Mouse (Mus musculus): ENCODE results near the gene Atp13a2.

Gene Atp13a2

DNA sequence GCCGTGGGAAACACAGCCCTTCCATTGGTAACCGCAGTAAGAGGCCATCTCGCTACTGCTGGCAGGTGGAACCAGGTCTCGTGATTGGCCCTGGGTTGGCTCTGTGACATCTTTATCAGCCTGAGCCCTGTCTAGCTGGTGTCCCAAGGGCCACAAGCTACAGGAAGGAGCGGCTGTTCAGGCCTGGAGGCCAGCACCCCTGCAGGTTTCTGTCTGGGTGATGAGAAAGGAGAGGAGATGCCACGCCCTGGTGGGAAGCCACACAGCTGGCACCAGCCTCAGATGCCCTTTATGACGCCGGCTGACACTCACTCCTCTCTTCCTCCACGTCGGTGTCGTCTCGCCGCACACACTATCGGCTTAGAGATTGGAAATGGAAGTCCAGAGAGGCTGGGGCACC, 2.8 kb downstream of the Atp13a2 start:
- in situ Hi-C loops (cut with MboI, MseI) = loop anchor here in 1 of 2 experiments (5.0 kb wide), 1 partner anchor 73 kb away; the partner anchor contains the start of gene Crocc

DNA sequence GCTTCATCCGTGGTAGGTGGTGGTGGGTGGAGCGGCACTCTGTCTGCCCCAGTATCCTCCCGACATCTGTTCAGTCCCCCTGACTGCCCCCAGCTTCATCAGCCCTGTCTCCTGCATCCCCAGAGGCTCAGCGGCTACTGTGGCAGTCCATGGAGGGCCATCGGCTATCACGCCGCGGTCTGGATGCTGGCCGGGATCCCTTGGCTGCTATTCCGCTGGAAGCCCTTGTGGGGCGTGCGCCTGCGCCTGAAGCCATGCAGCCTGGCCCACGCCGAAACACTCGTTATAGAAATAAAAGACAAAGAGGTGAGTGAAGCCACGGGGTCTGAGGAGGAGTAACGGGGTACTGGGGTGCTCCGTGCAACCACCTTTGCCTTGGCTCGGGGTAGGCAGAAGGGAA, 5.5 kb downstream of the Atp13a2 start:
- in situ Hi-C loops (cut with MboI, MseI) = no loop called here

DNA sequence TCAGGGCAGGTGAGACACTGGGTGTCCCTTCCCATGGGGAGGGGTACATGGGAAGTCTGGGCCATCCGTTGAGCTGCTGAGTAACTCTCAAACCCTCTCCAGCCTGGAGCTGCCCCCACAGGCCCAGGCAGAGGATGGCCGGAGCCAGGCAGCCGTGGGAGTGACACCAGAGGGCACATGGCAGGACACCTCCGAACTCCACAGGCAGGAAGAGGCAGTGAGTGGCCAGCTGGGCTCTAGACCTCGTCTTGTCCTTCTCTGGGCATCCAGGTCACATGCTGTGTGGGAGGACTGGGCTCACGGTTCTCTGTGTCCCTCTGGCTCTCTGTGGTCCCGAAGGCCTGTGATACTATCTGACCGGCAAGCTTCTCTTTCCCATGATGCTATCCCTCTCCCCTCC, 7.2 kb downstream of the Atp13a2 start:
- in situ Hi-C loops (cut with MboI, MseI) = no loop called here

DNA sequence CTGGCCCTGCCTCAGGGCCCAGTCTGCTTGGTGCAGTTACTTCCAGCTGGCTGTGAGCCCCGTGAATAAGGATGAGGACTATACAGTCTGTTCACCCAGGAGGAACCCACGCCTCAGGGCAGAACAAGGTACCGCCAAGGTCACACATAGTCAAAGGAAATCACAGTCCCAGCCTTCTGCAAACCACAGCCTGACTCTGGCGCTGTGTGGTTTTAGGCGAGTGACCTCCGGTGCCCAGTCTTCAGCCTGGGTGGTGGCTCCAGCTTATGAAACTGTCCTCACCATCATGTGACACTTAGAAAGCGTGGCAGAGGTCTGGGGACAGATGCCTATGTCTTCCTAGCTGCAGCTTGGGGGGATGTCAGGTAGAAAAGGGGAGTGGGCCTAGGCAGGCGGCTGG, 9.1 kb downstream of the Atp13a2 start:
- in situ Hi-C loops (cut with MboI, MseI) = no loop called here

DNA sequence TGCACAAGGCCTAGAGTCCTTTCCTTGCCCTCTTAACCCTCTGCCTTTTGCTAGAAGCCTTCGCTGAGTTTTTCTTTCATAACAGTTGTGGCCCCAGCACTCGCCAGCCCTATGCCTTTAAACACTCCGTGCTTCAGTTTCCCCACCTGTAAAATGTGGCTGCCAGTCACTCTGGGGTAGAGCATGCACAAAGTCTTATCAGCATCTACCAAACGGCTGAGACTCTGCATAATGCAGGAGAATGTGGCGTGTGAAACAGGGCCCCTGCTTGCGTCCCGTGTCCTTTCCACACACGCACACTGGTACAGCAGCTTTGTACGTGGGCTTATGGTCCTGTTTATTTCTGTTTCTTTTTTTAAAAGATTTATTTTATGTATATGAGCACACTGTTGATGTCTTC, 10.1 kb downstream of the Atp13a2 start:
- in situ Hi-C loops (cut with MboI, MseI) = no loop called here

DNA sequence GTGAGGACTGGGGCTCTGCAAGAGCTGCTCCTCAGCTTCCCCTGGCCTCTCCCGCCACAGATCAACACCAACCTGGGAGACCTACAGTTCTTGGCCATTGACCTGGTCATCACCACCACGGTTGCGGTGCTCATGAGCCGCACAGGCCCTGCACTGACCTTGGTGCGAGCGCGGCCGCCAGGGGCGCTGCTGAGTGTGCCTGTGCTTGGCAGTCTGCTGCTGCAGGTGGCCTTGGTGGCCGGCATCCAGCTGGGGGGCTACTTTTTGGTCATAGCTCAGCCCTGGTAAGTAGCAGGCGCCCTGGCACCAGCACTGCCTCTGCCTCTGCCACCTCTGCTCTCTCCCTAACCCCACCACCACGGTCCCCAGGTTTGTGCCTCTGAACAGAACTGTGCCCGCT, 19.3 kb downstream of the Atp13a2 start:
- in situ Hi-C loops (cut with MboI, MseI) = no loop called here

DNA sequence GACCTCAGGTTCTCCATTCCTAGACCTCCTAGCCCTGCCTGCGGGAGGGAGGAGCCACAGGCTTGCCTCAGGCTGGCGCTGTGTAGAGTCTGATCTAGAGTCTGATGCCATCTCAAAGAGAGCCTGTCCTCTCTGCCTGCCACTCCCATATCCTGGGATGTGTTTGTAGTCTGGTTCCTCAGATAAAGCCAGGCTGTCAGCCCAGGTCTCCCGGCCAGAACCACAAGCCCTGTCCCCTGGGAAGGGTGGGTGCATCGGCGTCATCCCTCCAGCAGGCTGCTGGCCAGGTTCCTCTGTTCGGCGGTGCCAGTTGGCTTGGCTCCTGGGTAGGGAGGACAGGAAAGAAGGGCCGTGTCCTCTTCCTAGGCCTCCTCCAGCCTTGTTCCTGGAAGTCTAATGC, 21.4 kb downstream of the Atp13a2 start:
- in situ Hi-C loops (cut with MboI, MseI) = no loop called here

DNA sequence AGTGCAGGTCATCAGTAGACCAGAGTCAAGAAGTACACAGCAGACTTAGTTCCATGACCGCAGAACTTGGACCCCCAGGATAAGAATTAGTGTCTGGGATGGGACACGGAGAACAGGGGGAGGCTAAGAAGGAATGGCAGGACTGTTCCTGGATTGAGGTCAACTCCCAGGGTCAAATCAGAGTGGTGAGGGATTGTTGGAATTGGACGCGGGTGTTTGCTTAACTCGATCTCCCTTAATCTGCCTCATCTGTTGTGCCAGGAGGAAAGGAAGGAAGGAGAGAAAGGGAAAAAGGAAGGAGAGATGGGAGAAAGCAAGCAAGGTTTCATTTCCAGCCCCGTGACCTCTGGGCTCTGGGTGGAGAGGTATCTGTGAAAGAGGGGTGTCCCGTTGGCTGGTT, 23.4 kb downstream of the Atp13a2 start, which contains the start of gene Mfap2:
Mfap2 (plus strand) TSS at position 301 of the 400 bp plus-strand sequence.
- in situ Hi-C loops (cut with MboI, MseI) = no loop called here

DNA sequence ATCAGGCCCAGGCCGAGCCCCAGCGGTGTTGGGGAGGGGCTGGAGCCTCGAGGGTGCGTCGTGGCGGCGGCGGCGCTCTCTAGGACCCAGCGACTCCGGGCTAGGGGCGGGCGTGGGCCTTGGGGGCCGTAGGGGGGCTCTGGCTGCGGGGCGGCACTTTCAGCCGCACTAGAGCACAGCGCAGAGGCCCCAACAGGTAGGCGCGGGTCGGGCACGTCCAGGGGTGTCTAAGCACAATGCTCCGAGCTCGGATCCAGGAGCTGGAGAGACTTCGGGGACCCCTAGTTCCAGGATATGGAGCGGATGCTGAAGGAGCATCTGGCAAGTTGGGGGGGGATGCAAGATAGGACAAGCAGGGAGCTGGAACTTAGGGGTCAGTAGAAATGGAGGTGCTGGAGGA, 23.9 kb downstream of the Atp13a2 start:
- in situ Hi-C loops (cut with MboI, MseI) = no loop called here

DNA sequence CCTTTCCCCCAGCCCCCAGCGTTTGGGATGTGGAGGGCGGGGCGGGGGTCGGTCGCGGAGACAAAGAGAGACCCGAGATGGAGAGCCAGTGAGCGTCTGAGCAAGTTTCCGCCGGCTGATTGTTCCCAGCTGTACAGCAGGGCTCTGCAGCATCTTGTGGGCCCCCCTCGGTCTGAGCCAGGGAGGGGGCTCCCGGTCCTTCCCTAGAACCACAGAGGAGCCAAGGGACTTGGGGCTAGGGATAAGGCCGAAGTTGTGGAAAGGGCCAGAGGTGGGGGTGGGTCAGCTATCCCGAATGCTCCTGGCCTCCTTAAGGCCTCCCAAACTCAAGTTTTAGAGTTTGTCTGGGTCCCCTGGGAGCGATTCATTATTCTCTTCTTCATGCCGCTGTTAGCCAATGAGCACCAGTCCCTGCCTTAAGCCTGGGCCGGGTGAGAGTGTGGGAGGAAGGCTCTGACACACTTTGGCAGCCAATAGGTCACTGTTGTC, 24.3 kb downstream of the Atp13a2 start:
- in situ Hi-C loops (cut with MboI, MseI) = no loop called here

DNA sequence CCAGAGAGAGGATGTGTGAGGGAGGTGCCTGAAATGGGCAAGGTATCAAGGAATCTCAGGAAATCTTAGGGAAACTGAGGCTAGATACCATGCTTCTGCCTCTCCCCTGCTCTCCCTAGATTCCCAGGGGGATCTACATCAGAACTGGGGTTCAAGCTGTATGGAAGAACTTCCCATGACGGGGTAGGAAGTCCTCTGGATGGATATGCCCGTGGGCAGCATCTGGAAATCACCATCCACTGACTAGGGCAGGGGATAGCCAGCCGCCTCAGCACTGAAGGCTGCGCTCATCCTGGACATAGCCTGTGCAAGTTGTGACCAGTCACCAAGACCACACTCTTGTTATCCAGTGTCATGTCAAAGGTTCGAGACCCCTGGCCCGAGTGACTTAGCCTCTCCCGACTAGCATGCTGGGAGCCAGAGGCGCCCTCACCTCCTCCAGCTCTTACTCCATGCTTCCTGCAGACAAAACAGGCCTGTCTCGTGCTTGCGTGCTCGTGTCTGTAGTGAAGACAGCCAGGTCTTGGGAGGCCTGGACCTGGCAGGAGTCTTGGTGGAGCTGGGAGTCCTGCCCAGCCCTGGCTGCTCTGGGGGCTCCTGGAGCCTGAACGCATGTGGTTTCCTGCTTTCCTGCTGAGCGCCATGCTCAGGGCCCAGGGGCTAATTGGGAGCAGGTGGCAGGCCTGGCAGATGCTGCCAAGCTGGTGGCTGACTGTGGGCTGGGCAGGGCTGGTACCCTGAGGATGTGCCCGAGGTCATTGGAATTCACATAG, 25.1 kb downstream of the Atp13a2 start:
- in situ Hi-C loops (cut with MboI, MseI) = no loop called here

DNA sequence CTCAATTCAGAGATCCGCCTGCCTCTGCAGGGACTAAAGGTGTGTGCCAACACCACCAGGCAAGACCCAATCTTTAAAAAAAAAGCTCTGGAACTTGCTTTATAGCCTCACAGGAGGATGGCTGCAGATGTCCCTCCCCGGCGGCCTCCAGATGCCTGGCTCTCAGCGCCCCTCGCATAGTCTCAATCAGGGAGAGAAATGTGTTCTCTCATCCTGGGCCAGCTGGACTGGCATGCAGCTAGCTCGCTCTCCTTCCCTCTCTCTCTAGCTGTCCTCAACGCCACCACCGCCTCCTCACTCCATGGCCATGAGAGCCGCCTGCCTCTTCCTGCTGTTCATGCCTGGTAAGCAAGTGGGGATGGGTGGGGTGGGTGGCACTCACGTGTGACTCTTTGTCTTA, 25.9 kb downstream of the Atp13a2 start:
- in situ Hi-C loops (cut with MboI, MseI) = no loop called here

DNA sequence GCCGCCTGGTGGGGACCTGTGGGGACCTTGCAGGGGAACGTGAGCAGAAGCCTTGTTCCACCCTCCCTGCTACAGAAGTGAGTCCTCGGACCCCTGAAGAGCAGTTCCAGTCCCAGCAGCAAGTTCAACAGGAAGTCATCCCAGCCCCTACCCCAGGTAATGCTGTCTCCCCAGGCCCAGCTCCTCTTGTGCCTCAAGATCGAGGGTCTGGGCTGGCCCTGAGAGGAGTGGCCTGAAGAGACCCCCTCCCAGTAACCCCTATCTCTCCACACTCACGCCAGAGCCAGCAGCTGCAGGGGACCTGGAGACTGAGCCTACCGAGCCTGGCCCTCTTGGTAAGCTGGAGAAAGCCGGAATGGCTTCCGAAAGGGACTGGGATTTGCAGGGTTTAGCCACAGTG, 27.4 kb downstream of the Atp13a2 start:
- in situ Hi-C loops (cut with MboI, MseI) = no loop called here

DNA sequence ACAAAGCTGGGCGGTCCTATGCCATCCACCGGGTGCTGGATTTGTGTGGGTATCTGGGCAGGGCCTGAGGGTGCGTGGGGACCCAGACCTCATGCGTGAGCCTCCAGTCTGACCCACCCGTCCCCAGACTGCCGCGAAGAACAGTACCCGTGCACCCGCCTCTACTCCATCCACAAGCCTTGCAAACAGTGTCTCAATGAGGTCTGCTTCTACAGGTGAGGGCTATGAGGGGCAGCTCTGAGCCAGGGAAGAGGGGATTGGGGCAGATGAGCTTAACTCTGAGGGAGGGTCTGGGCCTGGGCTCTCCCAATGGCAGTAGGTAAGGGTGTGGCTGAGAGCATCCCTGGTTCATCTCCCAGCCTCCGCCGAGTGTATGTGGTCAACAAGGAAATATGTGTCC, 28.2 kb downstream of the Atp13a2 start:
- in situ Hi-C loops (cut with MboI, MseI) = no loop called here

DNA sequence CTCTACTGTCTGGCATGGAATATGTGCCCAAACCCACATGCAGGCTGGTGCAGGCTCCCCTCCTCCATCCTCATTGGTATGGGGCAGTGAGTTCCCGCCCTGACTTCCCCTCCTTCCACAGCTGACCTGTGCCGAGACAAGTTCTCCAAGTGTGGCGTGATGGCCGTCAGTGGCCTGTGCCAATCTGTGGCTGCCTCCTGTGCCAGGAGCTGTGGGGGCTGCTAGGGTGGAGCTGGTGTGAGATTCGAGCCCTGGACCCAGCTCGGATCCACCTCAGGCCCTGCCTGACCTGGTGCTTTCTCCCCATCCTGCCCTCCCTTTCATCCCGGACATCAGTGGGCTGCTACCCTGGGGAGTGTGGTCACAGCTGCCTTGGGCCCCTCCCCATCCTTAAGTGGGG, 28.7 kb downstream of the Atp13a2 start:
- in situ Hi-C loops (cut with MboI, MseI) = no loop called here

DNA sequence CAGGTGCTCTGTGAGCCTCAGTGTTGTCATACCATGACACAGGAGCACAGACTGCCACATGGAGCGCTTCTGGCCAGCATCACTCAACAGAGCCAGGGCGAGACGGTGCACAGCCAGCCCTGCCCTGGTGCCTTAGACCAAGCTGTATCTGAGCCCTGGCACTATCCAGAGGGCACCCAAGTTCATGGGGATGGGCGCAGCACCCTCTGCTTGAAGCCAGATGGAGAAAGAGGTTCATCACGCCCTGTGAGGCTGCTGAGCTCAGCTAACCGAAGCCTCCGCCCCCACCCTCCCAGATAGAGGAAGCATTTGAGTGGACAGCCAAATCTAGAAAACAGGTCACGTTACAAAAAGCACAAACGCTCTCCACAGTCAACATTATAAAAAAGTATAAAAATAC, 29.6 kb downstream of the Atp13a2 start:
- in situ Hi-C loops (cut with MboI, MseI) = no loop called here

DNA sequence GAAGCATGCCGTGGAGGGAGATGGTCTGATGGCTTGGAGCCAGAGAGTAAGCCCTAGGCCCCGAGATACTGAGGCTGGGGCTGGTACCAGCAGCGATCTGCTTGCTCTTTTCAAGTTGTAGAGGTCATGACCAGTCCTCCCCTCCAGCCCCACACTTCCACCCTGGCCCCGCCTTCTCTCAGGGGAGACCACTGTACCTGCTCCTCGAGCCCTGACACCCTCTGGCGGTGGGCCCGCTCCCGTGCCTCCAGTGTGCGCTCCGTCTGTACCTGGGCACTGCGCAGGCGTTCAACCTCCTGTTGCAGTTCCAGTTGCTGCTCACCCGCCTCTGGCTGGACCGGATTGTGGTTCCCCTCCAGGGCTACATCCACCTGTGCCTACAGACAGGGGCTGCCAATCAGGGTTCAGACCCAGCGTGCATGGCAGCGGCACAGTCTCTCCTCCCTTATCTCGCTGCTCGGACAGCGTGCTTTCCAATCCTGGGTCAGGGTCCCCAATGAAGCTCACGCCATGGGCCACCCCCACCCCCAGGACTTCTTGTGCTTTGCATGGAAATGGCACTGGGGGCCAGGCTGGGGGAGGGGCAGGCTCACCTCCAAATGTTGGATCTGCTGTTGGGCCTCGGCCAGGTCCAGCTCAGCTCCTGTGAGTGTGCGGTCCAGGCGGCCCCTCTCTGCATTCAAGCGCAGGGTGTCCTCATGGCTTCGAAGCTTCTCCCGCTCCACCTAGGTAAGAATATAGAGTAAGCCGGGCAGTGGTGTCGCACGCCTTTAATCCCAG, 31.2 kb downstream of the Atp13a2 start:
- in situ Hi-C loops (cut with MboI, MseI) = no loop called here

DNA sequence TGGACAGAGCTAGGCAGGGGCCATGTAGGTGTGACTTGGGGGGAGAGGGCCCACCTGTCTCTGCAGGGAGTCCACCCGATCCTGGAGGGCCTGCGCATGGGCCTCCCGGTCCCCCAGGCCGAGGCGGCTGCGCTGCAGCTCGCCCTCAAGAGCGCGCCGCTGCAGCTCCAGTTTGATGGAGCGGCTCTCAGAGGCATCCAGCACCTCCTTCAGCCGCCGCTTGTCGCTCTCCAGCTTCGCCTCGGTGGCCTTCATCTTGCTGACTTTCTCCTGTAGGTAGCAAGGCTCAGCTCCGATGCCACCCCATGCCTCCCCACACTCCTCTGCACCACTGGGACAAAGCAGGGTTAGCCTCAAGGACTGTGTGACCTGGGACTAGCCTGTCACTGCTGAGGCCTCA, 33.5 kb downstream of the Atp13a2 start:
- in situ Hi-C loops (cut with MboI, MseI) = no loop called here

DNA sequence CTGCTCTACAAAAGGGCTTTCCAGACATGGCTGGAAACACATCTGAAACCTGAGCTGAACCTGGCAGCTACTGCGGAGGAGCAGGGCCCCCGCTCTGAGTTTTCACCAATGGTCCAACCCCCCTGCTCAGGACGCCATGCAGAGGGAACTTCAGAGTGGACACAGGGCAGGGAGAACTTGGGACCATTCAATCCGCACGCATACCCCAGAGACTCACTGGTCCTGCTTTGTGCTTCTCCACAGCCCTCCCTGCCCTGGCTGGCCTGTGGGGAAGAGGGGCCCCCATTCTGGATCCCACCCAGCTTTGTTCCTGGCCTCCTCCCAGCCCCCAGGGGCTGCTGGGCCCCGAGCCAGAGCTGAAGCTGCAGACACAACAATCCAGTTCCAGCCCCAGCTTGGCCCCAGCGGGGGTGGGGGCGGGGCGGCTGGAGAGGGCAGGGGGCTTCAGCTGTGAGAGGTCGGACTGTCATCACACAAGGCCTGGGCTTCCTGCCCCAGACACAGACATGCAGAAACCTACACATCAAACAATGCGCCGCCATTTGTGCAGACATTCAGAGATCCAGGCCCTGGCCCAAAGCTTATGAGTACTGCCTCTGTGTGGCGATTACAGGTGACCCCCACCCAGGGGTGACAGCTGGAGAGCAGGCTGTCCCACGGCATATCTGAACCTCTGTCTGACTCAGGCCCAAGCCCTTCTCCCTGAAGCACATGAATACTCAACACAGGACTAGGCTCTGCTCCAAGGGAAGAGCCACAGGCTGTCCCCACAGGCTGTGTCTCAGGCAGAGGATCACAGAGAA, 34.3 kb downstream of the Atp13a2 start:
- in situ Hi-C loops (cut with MboI, MseI) = no loop called here

DNA sequence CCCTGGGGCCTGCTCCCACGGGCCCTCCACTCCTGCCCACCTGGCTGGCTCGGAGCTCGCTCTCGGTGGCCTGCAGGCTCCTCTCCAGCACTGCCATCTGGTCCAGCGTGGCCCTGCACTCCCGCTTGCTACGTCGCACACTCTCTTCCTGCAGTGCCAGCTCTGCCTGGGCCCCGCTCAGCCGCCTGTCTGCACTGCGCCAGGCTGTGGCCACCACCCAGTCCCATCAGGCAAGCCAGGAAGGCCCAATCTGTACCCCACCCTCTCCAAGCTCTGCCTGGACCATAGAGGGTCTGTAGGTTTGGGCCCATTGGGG, 34.9 kb downstream of the Atp13a2 start:
- in situ Hi-C loops (cut with MboI, MseI) = no loop called here

DNA sequence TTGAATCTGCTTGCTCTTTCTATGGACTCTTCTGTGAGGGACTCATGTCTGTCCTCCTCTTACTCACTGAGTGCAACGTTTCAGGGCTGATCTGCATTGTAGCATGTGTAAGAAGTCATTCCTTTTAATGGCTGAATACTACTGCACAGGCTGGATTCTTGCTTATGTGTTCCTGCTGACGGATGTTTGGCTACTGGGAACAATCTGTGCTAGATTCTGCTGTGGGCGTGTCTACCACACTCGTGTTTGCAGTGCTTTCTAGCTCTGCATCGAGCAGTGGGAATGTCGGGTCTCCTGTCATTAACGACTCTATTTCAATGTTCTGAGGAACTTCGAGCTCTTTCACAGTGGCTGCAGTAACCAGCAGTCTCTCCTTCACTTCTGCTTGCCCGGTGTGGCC, 37.4 kb downstream of the Atp13a2 start:
- in situ Hi-C loops (cut with MboI, MseI) = no loop called here

DNA sequence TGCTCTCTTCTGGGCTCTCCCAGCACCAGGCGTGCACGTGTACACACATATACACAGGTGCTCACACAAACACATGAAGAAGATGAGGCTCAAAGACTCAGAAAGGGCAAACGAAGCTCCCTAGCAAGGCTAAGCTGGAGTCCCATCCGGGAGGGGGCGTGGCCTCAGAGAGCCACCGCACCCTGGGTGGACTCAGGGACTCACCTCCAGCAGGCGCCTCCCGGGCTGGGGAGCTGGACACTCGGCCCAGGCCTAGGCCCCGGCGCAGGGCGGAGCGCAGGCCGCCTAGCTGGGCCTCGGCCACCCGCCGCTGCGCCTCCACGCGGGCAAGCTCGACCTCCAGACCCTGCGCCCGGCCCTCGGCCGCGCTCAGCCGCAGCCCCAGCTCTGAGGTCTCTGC, 38.3 kb downstream of the Atp13a2 start:
- in situ Hi-C loops (cut with MboI, MseI) = no loop called here
